Mouse (Mus musculus) olfactory bulb, adult 2 months (tissue): ENCODE results near the gene Mapk10.

Source experiments
- CTCF ChIP-seq: fragments of 200-500 bp; IDR thresholded peaks from 2 replicates; pipeline ENCODE4 v1.5.1; 2012; ENCODE audit warnings: low read depth, mild to moderate bottlenecking, low read length, moderate library complexity; ENCODE audit not compliant: insufficient read depth
- POLR2A ChIP-seq: fragments of 200-500 bp; IDR thresholded peaks from 2 replicates; pipeline ENCODE4 v1.6.1; 2012; ENCODE audit warnings: mild to moderate bottlenecking, low read depth, low read length, moderate library complexity; ENCODE audit not compliant: insufficient read depth

GRCm38 (mm10) chr5:102946625-102947024, 264.5 kb downstream of the Mapk10 start:
- TF ChIP-seq POLR2A: no peak
- no peak for TF ChIP-seq CTCF
